Mouse (Mus musculus): ENCODE measurements around the gene Stx16.

DNA sequence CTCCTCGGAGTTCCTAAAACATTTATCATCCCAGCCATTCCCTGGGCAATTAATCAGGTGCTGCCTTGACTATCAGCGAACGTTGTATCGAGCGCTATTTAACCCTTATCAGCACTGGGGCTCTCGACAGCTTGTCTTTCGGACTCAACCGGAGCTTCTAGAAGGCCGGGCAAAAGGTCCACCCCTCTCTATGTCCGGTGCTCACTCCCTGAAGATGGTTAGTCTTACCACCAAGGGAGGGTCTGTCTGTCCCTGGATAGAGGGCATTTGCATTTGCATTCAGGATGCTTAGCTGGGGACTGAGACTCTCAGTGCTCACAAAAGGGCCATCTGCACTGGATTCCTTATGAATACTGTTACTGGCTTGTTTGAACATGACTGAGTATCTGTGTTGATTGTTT lies 25.0 kb upstream of the Stx16 start:
- TF ChIP-seq EP300 (IDR thresholded peaks at IDR 0.05; ENCODE audit: low read depth) (no peak), CTCF (IDR thresholded peaks at IDR 0.05; ENCODE audit: low read depth) (no peak)

Data from heart, postnatal 0 days (tissue).